Mouse (Mus musculus): ENCODE data around the gene Dop1b.
"Not testable (repeated sequence)": the region's sequence is repeated elsewhere in the genome, so short reads cannot be mapped to it uniquely, and the experiment has no call there.

Gene Dop1b

GRCm38 (mm10) chr16:93751816-93752215, 40.1 kb downstream of the Dop1b start:
- DNase-seq (ENCODE audit: low spot score in 2 of 2), result no peak

- DNase-seq (ENCODE audit: low spot score in 2 of 2), result no peak
Observed at GRCm38 (mm10) chr16:93756622-93757021, 44.9 kb downstream of the Dop1b start.

- no peak for DNase-seq (ENCODE audit: low spot score in 2 of 2)
Observed at GRCm38 (mm10) chr16:93763378-93763777, 51.7 kb downstream of the Dop1b start.

GRCm38 (mm10) chr16:93764597-93764996, 52.9 kb downstream of the Dop1b start:
- DNase-seq (ENCODE audit: low spot score in 2 of 2), result no peak

GRCm38 (mm10) chr16:93766956-93767355, 55.3 kb downstream of the Dop1b start:
- no peak for DNase-seq (ENCODE audit: low spot score in 2 of 2)

GRCm38 (mm10) chr16:93767548-93767947, 55.8 kb downstream of the Dop1b start:
- peak in 1 of 2 experiments; percentile 26 for DNase-seq (ENCODE audit: low spot score in 2 of 2)

- no peak for DNase-seq (ENCODE audit: low spot score in 2 of 2)
Observed at GRCm38 (mm10) chr16:93769621-93770020, 57.9 kb downstream of the Dop1b start.

- no peak for DNase-seq (ENCODE audit: low spot score in 2 of 2)
Observed at GRCm38 (mm10) chr16:93770271-93770926, 58.7 kb downstream of the Dop1b start.

- no peak for DNase-seq (ENCODE audit: low spot score in 2 of 2)
Observed at GRCm38 (mm10) chr16:93774658-93775057, 63.0 kb downstream of the Dop1b start.

- no peak for DNase-seq (ENCODE audit: low spot score in 2 of 2)
Observed at GRCm38 (mm10) chr16:93776468-93776867, 64.8 kb downstream of the Dop1b start.

- peak; percentile 25 to 30 for DNase-seq (ENCODE audit: low spot score in 2 of 2)
Observed at GRCm38 (mm10) chr16:93777247-93777999, 65.7 kb downstream of the Dop1b start.

- not testable (repeated sequence) for DNase-seq (ENCODE audit: low spot score in 2 of 2)
Observed at GRCm38 (mm10) chr16:93778393-93778792, 66.7 kb downstream of the Dop1b start.

GRCm38 (mm10) chr16:93779554-93779953, 67.8 kb downstream of the Dop1b start:
- no peak for DNase-seq (ENCODE audit: low spot score in 2 of 2)

- no peak for DNase-seq (ENCODE audit: low spot score in 2 of 2)
Observed at GRCm38 (mm10) chr16:93780660-93781479, 69.2 kb downstream of the Dop1b start.

GRCm38 (mm10) chr16:93784175-93784574, 72.5 kb downstream of the Dop1b start:
- no peak for DNase-seq (ENCODE audit: low spot score in 2 of 2)

GRCm38 (mm10) chr16:93785805-93786204, 74.1 kb downstream of the Dop1b start:
- DNase-seq (ENCODE audit: low spot score in 2 of 2), result peak; percentile 37 to 74

GRCm38 (mm10) chr16:93788388-93788787, 76.7 kb downstream of the Dop1b start:
- DNase-seq (ENCODE audit: low spot score in 2 of 2), result no peak

GRCm38 (mm10) chr16:93788881-93789280, 77.2 kb downstream of the Dop1b start:
- DNase-seq (ENCODE audit: low spot score in 2 of 2), result no peak

- no peak for DNase-seq (ENCODE audit: low spot score in 2 of 2)
Observed at GRCm38 (mm10) chr16:93789971-93790755, 78.5 kb downstream of the Dop1b start.

- no peak for DNase-seq (ENCODE audit: low spot score in 2 of 2)
Observed at GRCm38 (mm10) chr16:93792981-93793630, 81.4 kb downstream of the Dop1b start.

GRCm38 (mm10) chr16:93794845-93795244, 83.1 kb downstream of the Dop1b start:
- DNase-seq (ENCODE audit: low spot score in 2 of 2), result no peak

Data from thymus, postnatal 10 days (tissue).